Comparison of ENCODE assay signal across 21 mouse cellular contexts in genomic region chr9:114758272-114758671, GRCm38 (mm10). TPM values are rescaled to one million over a fixed set of nuclear protein-coding genes. Genes with fewer than 3 reads are reported as not detected.
DNase-seq lines count a peak whose midpoint lies in the region; ATAC-seq and TF ChIP-seq lines count a peak whose summit lies in the region.
"Had no signal": no experiment of that assay in that cellular context is flagged by ENCODE, and none has a peak within 500 bp of the region (broad histone marks: within the 10 kb centered on the region; RNA-seq: fewer than 3 reads in every experiment).

No protein-coding gene starts in this region.

- ATAC-seq in megakaryocyte progenitor cell, adult 5-6 weeks (replicated peaks; ENCODE audit: poor library complexity), result peak; percentile 24
- ATAC-seq: liver, embryonic 12.5 days had no signal

- no peak for TF ChIP-seq CTCF in bone marrow macrophage, adult 2 months (IDR thresholded peaks at IDR 0.05; ENCODE audit: low read depth, low read length)

- intact Hi-C loops in left cerebral cortex, postnatal 25 days (cut with DNase I), result no loop called here

- no peak overlapping the region for H3K4me3 ChIP-seq in bone marrow macrophage, adult 2 months (ENCODE audit: insufficient read depth, low read length)
- H3K4me3 ChIP-seq: forebrain, embryonic 12.5 days; heart, embryonic 15.5 days; limb, embryonic 12.5 days; liver, embryonic 12.5 days; myocyte; neural tube, embryonic 15.5 days had no signal

- peaks cover 22% of the 10 kb centered on the region for H3K4me1 ChIP-seq in bone marrow macrophage, adult 2 months (ENCODE audit: control insufficient read depth, insufficient read depth, low read length)

- peak overlapping the region; percentile 76 for H3K27ac ChIP-seq in bone marrow macrophage, adult 2 months (ENCODE audit: insufficient read depth, low read depth, low read length)
- H3K27ac ChIP-seq: forebrain, embryonic 12.5 days; heart, embryonic 15.5 days; limb, embryonic 12.5 days; liver, embryonic 12.5 days; neural tube, embryonic 15.5 days had no signal

- DNase-seq in 416B (ENCODE audit: low read depth), result peak; percentile 74
- peak; percentile 62 for DNase-seq in CD4-positive, CD25-positive, alpha-beta regulatory T cell, adult 2 months (ENCODE audit: low read depth, low spot score)
- no peak for DNase-seq in layer of hippocampus, postnatal 10 days (ENCODE audit: low spot score in 2 of 2)
- no peak for DNase-seq in cerebellum, postnatal 10 days
- no peak for DNase-seq in left cerebral cortex, postnatal 25 days (ENCODE audit: low spot score in 2 of 2)
- DNase-seq: adrenal gland, adult 2 months; cerebellum, adult 9-10 months; gastrocnemius, postnatal 25 days; kidney, postnatal 36 days; layer of hippocampus, adult 9-11 months; lung, adult 2 months; midbrain, embryonic 14.5 days; right cerebral cortex, postnatal 14 days had no signal

- TF ChIP-seq POLR2A in bone marrow macrophage, adult 2 months (IDR thresholded peaks at IDR 0.05; ENCODE audit: borderline replicate concordance, low read depth, low read length), result no peak

RNA-seq across cellular contexts. Expression of gene Cmtm7, which starts 23.4 kb away (rescaled TPM):
- 184 and 192 TPM in 2 replicates for polyA plus RNA-seq in bone marrow macrophage, adult 2 months (2012; ENCODE audit: insufficient read depth, insufficient read length, missing spikeins)
- total RNA-seq in megakaryocyte progenitor cell, adult 5-6 weeks (2015), result 499 and 542 TPM in 2 replicates
- 712 and 803 TPM in 2 replicates for total RNA-seq in megakaryocyte progenitor cell, adult 5-6 weeks (2017)
- total RNA-seq in layer of hippocampus, postnatal 10 days (2021), result 1 to 10 TPM; 5.4 to 6.5 TPM
- 1 to 10 TPM; 4.9 to 5.0 TPM for total RNA-seq in left cerebral cortex, postnatal 25 days (2021)

RNA-seq across cellular contexts. Expression of gene Cmtm6, which starts 27.4 kb away (rescaled TPM):
- 95.2 and 96.3 TPM in 2 replicates for polyA plus RNA-seq in bone marrow macrophage, adult 2 months (2012; ENCODE audit: insufficient read depth, insufficient read length, missing spikeins)
- 29.1 and 31.1 TPM in 2 replicates for total RNA-seq in megakaryocyte progenitor cell, adult 5-6 weeks (2015)
- 43.1 and 46.2 TPM in 2 replicates for total RNA-seq in megakaryocyte progenitor cell, adult 5-6 weeks (2017)
- total RNA-seq in layer of hippocampus, postnatal 10 days (2021), result 10 to 100 TPM; 26.3 to 30.5 TPM
- total RNA-seq in left cerebral cortex, postnatal 25 days (2021), result 10 to 100 TPM; 22.9 to 23.7 TPM

Comparison
In these comparisons a context has a peak if more than half of its experiments do, and no peak if none do; other contexts are left out.
1. DNase-seq: peak in 416B (single experiment) and CD4-positive, CD25-positive, alpha-beta regulatory T cell, adult 2 months (single experiment); none in layer of hippocampus, postnatal 10 days (0 of 2), cerebellum, postnatal 10 days (0 of 2) and left cerebral cortex, postnatal 25 days (0 of 2).
2. RNA of gene Cmtm7, which starts 23.4 kb away (total RNA-seq): 499 to 803 TPM in megakaryocyte progenitor cell, adult 5-6 weeks; 5.4 to 6.5 TPM in layer of hippocampus, postnatal 10 days and 4.9 to 5.0 TPM in left cerebral cortex, postnatal 25 days; every median in the first group is over 10 times any median in the second.